Mouse (Mus musculus) heart, adult 2 months (tissue): ENCODE measurements around the gene Opn4.

Experiments used
- CTCF ChIP-seq: fragments of 200-600 bp; IDR thresholded peaks from 2 replicates; pipeline ENCODE4 v1.8.1; 2022; ENCODE audit warnings: antibody characterized with exemption, mild to moderate bottlenecking, moderate library complexity
- EP300 ChIP-seq: fragments of 200-500 bp; IDR thresholded peaks from 2 replicates; pipeline ENCODE4 v1.6.1; 2011; ENCODE audit warnings: low read depth, low read length, control low read depth; ENCODE audit not compliant: insufficient read depth
- POLR2A ChIP-seq: fragments of 200-500 bp; IDR thresholded peaks from 2 replicates; pipeline ENCODE4 v1.6.1; 2011; ENCODE audit warnings: mild to moderate bottlenecking, low read depth, low read length, control low read depth; ENCODE audit not compliant: insufficient read depth

- TF ChIP-seq CTCF (no peak), POLR2A (no peak), EP300 (no peak)
Observed at GRCm38 (mm10) chr14:34615625-34616024, 15.7 kb upstream of the Opn4 start.
